Mouse (Mus musculus) midbrain, embryonic 15.5 days (tissue): ENCODE measurements around the gene Shcbp1. TPM values are rescaled to one million over a fixed set of nuclear protein-coding genes. Genes with fewer than 3 reads are reported as not detected.
"Not testable (repeated sequence)": the region's sequence is repeated elsewhere in the genome, so short reads cannot be mapped to it uniquely, and the experiment has no call there.

Experiments used
- ATAC-seq: fragments of 200-750 bp; cut with Nextera tagmentation; replicated peaks from 2 replicates; pipeline ENCODE4 v1.8.0; 2017; ENCODE audit warnings: moderate TSS enrichment
- H3K27ac ChIP-seq: fragments of 300-500 bp; sonication (generic); 2 replicates; pipeline ENCODE4 v1.5.1; 2015; ENCODE audit warnings: mild to moderate bottlenecking, inconsistent platforms
- H3K27me3 ChIP-seq: fragments of 300-500 bp; sonication (generic); replicated peaks from 2 replicates; pipeline ENCODE4 v1.6.1; 2015; ENCODE audit warnings: inconsistent platforms
- H3K36me3 ChIP-seq: fragments of 300-500 bp; sonication (generic); replicated peaks from 2 replicates; pipeline ENCODE4 v1.6.1; 2015; ENCODE audit warnings: inconsistent platforms
- H3K4me1 ChIP-seq: fragments of 300-500 bp; sonication (generic); 2 replicates; pipeline ENCODE4 v1.6.1; 2015; ENCODE audit warnings: inconsistent platforms
- H3K4me2 ChIP-seq: fragments of 300-500 bp; sonication (generic); 2 replicates; pipeline ENCODE4 v1.6.1; 2015; ENCODE audit warnings: inconsistent platforms, mild to moderate bottlenecking, moderate library complexity
- H3K4me3 ChIP-seq: fragments of 300-500 bp; sonication (generic); 2 replicates; pipeline ENCODE4 v1.5.1; 2015; ENCODE audit warnings: mild to moderate bottlenecking, inconsistent platforms
- H3K9ac ChIP-seq: fragments of 300-500 bp; sonication (generic); 2 replicates; pipeline ENCODE4 v1.6.1; 2015; ENCODE audit warnings: mild to moderate bottlenecking, inconsistent platforms
- H3K9me3 ChIP-seq: fragments of 300-500 bp; sonication (generic); 2 replicates; pipeline ENCODE4 v1.6.1; 2016; ENCODE audit warnings: inconsistent platforms
- WGBS: fragments of 180-500 bp; shearing (Covaris S2); methylation state at CpG from one replicate; pipeline ENCODE4 v1.1.7; 2015; ENCODE audit warnings: mixed read lengths; 5-methylcytosine and 5-hydroxymethylcytosine counted together
- polyA plus RNA-seq: library from polyadenylated mRNA; unstranded; fragments of >200 nt; fragmentation: Nextera tagmentation; extraction: Ambion mirVana; gene quantifications from 2 replicates; pipeline ENCODE4 v1.2.1, GENCODE M21; 2015

The Shcbp1 gene
- 8.4 and 8.5 TPM in 2 replicates for polyA plus RNA-seq

DNA sequence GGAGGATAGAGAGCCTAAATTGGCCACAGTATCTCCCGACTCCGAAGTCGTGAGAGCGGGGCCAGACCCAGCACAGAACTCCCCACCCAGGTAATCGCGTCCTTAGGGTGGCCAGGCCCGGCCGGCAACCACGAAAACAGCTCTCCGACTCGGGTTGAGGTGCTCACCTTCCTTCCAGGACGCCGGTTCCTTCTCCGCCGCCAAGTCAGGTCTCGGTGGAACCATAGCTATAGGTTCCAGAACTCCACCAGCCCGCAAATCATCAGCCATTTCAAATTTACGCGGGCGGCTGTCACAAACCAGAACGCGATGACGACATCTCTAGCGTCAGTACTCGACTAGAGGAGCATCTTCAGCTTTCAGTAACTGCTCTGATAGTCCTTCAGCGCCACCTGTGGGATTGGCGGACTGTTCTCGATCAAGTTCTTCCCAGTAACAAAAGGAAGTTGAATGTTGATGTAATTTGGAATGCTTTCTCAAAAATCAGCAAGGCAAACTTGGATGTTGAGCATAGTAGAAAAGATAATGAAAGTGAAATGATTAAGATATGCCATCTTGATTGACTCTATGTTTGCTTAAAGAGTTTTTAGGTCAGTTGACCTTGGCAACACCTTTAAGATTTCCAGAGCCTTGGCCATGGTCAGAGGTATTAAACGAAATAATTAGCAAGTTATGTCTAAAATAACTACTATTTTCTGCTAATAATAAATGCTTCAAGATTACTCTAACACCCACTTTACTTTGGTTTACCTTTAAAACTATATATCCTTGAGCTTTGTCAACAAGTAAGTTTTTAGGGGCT lies at the start of gene Shcbp1:
Gene Shcbp1 (minus strand): TSS at position 314 of the 802 bp plus-strand sequence.
- Histone ChIP-seq H3K9me3 (no peaks in the 10 kb centered on the region), H3K27me3 (no peaks in the 10 kb centered on the region), H3K4me3 (peak within 1 kb of the TSS; percentile 67), H3K4me1 (peaks cover 7% of the 10 kb centered on the region; the same call in 1 of the 2 replicates), H3K36me3 (no peaks in the 10 kb centered on the region), H3K9ac (peak within 1 kb of the TSS; percentile 40; the same call in 1 of the 2 replicates), H3K27ac (no peak within 1 kb of the TSS), H3K4me2 (peak within 1 kb of the TSS; percentile 86)
- peak; percentile 99 for ATAC-seq
- 2% methylated on average over 29 of the region's 29 CpGs for WGBS

DNA sequence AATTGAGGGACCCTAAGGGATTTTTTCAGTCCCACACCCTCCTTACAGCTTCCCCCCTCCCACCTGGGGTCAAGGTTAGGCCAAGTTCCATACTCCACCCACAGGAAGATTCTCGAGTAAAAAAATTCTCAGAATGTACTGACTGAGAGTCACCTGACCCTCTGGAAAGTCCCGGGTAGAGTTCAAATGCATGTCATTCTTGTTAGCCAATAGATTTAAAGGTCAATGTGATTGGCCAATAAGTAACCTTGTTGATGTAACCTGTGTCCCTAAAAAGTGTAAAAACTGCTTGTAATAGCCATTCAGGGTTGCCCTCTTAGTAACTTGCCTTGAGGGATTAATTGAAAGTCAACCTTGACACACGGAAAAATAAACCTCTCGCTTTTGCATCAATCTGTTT lies 29.5 kb upstream of the Shcbp1 start:
- 88% methylated on average over 4 of the region's 4 CpGs for WGBS
- H3K4me3 ChIP-seq, result no peak overlapping the region

DNA sequence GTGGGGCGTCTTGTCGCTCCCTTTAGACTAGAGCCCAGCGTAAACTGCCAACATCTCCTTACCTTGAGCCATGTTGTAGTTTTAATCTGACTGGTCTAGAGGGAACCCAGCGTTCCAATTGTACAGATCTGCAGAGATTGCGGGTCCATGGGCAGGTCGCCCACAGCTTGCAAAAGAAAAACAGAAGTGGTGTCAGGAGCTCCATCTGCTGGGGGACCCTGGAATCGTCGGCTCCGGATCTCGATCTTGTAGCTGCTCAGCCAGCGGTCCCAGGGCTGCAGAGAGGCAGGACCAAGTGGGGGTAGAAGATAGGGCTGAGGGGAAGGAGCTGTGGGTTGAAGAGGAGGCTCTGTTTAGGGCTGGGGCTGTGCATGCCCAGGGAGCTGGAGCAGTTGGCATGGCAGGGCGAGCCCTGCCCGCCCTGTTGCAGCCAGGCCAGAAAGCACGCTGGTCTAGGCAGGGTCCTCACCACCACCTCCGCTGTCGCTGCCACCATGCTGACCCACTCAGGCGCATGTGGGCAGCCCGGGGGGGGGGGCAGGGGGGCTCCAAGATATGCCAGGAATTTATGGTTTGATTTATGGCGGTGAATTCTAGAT lies 21.3 kb upstream of the Shcbp1 start:
- peak; percentile 45; the same call in 1 of the 2 replicates for ATAC-seq
- H3K4me3 ChIP-seq, result no peak overlapping the region
- H3K4me1 ChIP-seq, result no peaks in the 10 kb centered on the region
- H3K9ac ChIP-seq, result no peak overlapping the region
- no peak overlapping the region for H3K4me2 ChIP-seq
- no peaks in the 10 kb centered on the region for H3K9me3 ChIP-seq
- H3K27ac ChIP-seq, result no peak overlapping the region
- no peaks in the 10 kb centered on the region for H3K36me3 ChIP-seq
- WGBS, result 58% methylated on average over 19 of the region's 19 CpGs
- H3K27me3 ChIP-seq, result no peaks in the 10 kb centered on the region

More for the DNA sequence above, 29.5 kb upstream of the Shcbp1 start:
- no peak overlapping the region for H3K4me2 ChIP-seq
- H3K4me1 ChIP-seq, result no peaks in the 10 kb centered on the region
- no peak for ATAC-seq
- no peak overlapping the region for H3K27ac ChIP-seq
- H3K27me3 ChIP-seq, result no peaks in the 10 kb centered on the region
- H3K9me3 ChIP-seq, result no peaks in the 10 kb centered on the region
- no peak overlapping the region for H3K9ac ChIP-seq
- H3K36me3 ChIP-seq, result no peaks in the 10 kb centered on the region

DNA sequence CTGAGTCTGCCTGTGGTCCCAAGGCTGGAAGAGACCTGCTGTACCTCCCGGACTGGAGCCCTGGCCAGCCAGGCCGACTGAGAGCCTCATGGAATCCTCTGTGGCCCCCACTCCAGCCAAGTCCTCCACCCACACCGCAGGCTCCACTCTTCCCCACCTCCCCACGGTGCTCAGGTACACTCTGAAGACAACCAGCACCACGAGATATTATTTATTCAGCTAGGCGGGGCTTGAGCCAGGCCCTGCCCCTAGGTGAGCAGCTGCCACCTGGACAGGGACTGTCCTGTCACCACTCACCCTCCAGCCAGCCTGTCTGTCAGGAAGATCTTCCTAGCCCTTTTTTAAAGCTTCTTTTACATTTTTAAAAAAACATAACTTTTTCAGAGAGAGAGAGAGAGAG lies 1.1 kb downstream of the Shcbp1 start:
- H3K9ac ChIP-seq, result no peak overlapping the region
- H3K4me1 ChIP-seq, result peaks cover 7% of the 10 kb centered on the region; the same call in 1 of the 2 replicates
- H3K9me3 ChIP-seq, result no peaks in the 10 kb centered on the region
- no peaks in the 10 kb centered on the region for H3K27me3 ChIP-seq
- 79% methylated on average over 6 of the region's 6 CpGs for WGBS
- H3K27ac ChIP-seq, result no peak overlapping the region
- ATAC-seq, result no peak
- H3K4me2 ChIP-seq, result 0 out of 2 replicates have a peak overlapping the region, but pooled peaks have one; percentile 86
- no peaks in the 10 kb centered on the region for H3K36me3 ChIP-seq
- no peak overlapping the region for H3K4me3 ChIP-seq

DNA sequence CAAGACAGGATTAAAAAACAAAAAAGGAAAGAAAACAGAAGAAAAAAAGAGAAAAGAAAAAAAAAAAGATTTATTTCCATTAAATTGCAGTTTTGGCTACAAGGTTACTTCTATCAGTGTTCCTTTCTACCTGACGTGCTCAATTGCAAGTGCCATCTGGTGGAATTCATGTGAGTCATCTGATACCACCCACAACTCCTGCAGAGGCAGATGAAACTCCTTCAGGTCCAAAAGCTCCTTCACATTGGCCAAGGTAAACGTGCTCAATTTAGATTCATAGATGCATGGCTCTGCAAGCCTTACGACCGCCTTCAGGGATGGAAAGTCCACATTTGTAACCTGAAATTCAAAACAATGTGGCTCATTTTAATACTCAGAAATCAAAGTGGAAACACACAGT lies 14.6 kb downstream of the Shcbp1 start:
- WGBS, result 94% methylated on average over 4 of the region's 4 CpGs
- H3K4me2 ChIP-seq, result no peak overlapping the region
- no peak overlapping the region for H3K27ac ChIP-seq
- H3K4me3 ChIP-seq, result no peak overlapping the region
- H3K27me3 ChIP-seq, result no peaks in the 10 kb centered on the region
- no peaks in the 10 kb centered on the region for H3K36me3 ChIP-seq
- no peaks in the 10 kb centered on the region for H3K4me1 ChIP-seq
- H3K9ac ChIP-seq, result no peak overlapping the region
- no peaks in the 10 kb centered on the region for H3K9me3 ChIP-seq
- no peak for ATAC-seq

DNA sequence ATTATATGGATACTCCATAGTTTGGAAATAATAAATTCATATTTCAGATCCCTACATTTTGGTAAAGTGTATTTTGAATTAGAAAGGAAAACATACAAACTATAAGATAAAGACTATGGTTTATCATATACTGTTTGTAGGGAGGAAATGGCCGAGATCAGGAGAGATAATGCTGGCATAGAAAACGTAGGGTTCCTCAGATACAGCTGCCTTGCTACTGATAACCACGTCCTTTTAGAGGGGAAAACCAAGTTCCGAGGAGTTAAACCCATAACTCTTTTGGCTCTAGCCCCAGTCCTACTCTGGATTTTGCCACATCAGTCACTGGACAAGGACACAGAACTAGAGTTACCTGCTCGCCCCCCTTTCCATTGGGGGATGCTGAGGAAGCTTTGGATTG lies 26.3 kb downstream of the Shcbp1 start:
- WGBS, result 93% methylated on average over 5 of the region's 5 CpGs
- Histone ChIP-seq H3K9ac (no peak overlapping the region), H3K4me1 (no peaks in the 10 kb centered on the region), H3K36me3 (no peaks in the 10 kb centered on the region), H3K27me3 (no peaks in the 10 kb centered on the region), H3K4me2 (no peak overlapping the region), H3K4me3 (no peak overlapping the region), H3K27ac (no peak overlapping the region), H3K9me3 (no peaks in the 10 kb centered on the region)
- no peak for ATAC-seq

DNA sequence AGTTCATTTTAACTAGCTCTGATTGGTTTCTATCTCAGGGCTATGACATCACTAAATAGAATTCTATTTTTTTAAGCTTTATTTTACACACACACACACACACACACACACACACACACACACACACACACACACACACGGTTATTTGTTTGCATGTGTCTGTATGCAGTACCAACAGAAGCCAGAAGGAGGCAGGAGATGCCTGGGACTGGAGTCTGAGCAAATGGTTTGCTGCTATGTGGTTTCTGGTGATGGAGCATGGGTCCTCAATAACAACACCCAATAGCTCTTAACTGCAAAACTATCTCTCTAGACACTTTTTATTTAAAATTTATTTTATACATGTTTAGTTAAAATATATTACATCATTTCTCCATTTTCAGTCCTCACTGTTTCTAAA lies 48.4 kb downstream of the Shcbp1 start:
- no peak for ATAC-seq
- no peaks in the 10 kb centered on the region for H3K36me3 ChIP-seq
- WGBS, result 71% methylated on average over 1 of the region's 1 CpGs

DNA sequence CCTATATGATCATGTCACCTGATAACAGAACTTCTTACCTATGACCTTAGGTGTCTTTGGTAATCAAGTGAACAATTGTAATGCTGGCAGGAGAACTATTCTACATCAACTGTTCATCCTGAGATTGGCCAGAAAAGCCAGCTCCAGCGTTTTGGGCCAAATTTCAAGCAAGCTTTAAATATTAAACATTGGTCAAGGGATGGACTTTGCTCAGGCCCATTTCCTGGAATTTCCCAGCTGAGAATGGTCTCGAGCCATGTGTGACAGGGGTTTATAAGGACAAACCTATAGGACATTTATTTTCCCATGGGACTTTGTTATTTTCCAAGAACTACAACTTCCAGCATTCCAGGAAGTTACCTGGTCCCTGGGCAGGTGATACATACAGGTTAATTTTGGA lies 63.8 kb downstream of the Shcbp1 start:
- Histone ChIP-seq H3K9me3 (no peaks in the 10 kb centered on the region), H3K9ac (no peak overlapping the region), H3K27me3 (no peaks in the 10 kb centered on the region), H3K36me3 (no peaks in the 10 kb centered on the region), H3K4me1 (no peaks in the 10 kb centered on the region), H3K4me2 (no peak overlapping the region), H3K27ac (no peak overlapping the region), H3K4me3 (no peak overlapping the region)
- WGBS, result 47% methylated on average over 2 of the region's 2 CpGs
- ATAC-seq, result no peak

More for the DNA sequence above, 48.4 kb downstream of the Shcbp1 start:
- no peak overlapping the region for H3K4me3 ChIP-seq
- H3K9me3 ChIP-seq, result no peaks in the 10 kb centered on the region; the same call in 1 of the 2 replicates
- H3K27me3 ChIP-seq, result no peaks in the 10 kb centered on the region
- no peak overlapping the region for H3K9ac ChIP-seq
- H3K4me1 ChIP-seq, result no peaks in the 10 kb centered on the region
- no peak overlapping the region for H3K4me2 ChIP-seq
- no peak overlapping the region for H3K27ac ChIP-seq

DNA sequence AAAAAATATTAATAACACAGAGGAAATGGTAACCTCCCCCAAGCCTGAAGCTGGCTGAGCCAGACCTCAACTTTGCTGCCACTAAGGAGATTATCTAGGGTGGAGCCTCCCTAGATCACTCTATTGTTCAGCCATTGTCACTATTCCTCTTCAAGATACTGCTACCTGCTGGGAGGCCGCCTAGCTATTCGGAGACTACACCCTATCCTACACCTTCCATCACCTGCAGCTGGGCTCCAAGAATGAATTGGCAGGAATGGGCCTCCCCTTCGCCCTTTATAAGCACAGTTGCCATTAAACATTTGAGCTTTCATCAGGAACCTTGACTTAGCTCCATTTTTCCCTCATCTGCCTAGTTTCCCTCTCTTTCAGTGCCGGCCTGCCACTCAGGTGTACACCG lies 71.0 kb downstream of the Shcbp1 start:
- not testable (repeated sequence) for H3K36me3 ChIP-seq, ATAC-seq, H3K4me2 ChIP-seq, H3K9me3 ChIP-seq, H3K4me3 ChIP-seq, H3K27ac ChIP-seq, H3K27me3 ChIP-seq, H3K4me1 ChIP-seq, H3K9ac ChIP-seq
- 54% methylated on average over 5 of the region's 5 CpGs for WGBS

DNA sequence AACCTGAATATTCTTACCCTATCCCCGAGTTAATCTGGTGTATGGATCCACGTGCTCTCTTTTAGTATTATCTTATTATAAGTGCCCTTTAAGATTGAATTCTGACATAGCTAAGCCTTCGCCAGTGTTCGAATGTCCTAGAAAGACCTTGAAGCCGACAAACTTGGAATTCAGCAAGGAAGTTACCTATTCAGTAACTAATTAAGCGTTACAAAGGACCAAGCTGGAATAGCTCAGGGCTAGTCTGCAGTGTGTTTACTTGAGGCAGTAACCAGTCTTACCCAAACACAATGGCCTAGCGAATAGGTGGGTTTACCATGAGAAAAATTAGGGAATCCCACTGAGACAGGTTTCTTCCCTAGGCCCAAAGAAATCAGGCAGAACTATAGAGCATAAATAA lies 71.5 kb downstream of the Shcbp1 start:
- ATAC-seq, H3K27me3 ChIP-seq, H3K4me2 ChIP-seq, H3K4me1 ChIP-seq, H3K36me3 ChIP-seq, H3K9me3 ChIP-seq, H3K9ac ChIP-seq, H3K4me3 ChIP-seq, H3K27ac ChIP-seq: not testable (repeated sequence)
- 87% methylated on average over 7 of the region's 7 CpGs for WGBS

DNA sequence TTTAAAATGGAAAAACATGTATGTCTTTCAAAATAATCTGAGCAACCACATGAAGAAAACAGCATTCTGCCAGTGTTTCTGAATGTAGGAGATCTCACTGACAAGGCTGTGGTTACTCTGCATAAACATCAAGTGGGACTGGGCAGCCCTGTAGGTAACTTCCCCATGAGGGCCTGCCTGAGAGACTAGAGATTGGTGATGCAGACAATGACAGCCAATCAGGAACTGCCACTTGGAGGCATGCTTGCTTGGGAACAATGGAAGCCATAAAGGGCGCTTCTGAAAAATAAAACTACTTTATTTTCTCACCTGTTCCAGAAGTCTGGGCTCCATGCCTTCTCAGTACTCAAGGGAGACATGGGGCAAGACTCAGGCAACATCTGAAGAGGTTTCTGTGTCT lies 87.7 kb downstream of the Shcbp1 start:
- Histone ChIP-seq H3K4me2 (no peak overlapping the region), H3K27me3 (no peaks in the 10 kb centered on the region), H3K27ac (no peak overlapping the region), H3K4me3 (no peak overlapping the region), H3K36me3 (no peaks in the 10 kb centered on the region), H3K4me1 (no peaks in the 10 kb centered on the region), H3K9ac (no peak overlapping the region), H3K9me3 (no peaks in the 10 kb centered on the region)
- WGBS, result 66% methylated on average over 1 of the region's 1 CpGs
- no peak for ATAC-seq
